Mouse (Mus musculus) inflammation-experienced regulatory T-cells, adult 16 weeks (primary cell): Measurements from ENCODE around the gene Pign. TPM values are rescaled to one million over a fixed set of nuclear protein-coding genes. Genes with fewer than 3 reads are reported as not detected.

Source experiments
- polyA plus RNA-seq: library from polyadenylated mRNA; unstranded; fragments of 100-300 nt; shearing (Covaris generic); gene quantifications from one replicate; pipeline ENCODE4 v1.2.1, GENCODE M21; 2017

The Pign gene
- polyA plus RNA-seq = 34.6 TPM

GRCm38 (mm10) chr1:105663171-105663961 lies at the start of gene Pign, which contains the start of gene Relch:
Pign (minus strand) TSS chr1:105663677.
Relch (plus strand) TSS chr1:105663861.

Other genes starting within 250 kb of the Pign start
- 59.1 TPM for gene Relch, start 184 bp upstream of the Pign start, polyA plus RNA-seq
- gene Tnfrsf11a, start 117.0 kb upstream of the Pign start, polyA plus RNA-seq = 0.26 TPM